Mouse (Mus musculus) stomach, postnatal 0 days (tissue): Measurements from ENCODE around the gene Ggnbp2. TPM values are rescaled to one million over a fixed set of nuclear protein-coding genes. Genes with fewer than 3 reads are reported as not detected.

ENCODE experiments used
- ATAC-seq: fragments of 200-750 bp; cut with Nextera tagmentation; 2 replicates; pipeline ENCODE4 v1.8.0; 2017; ENCODE audit not compliant: low FRiP score, low TSS enrichment
- DNase-seq: peaks from one replicate; pipeline ENCODE4 v3.0.0-alpha.2; 2016; ENCODE audit warnings: low spot score
- H3K27ac ChIP-seq: fragments of 300-500 bp; sonication (generic); replicated peaks from 2 replicates; pipeline ENCODE4 v1.5.1; 2014; ENCODE audit warnings: mild to moderate bottlenecking, control low read depth
- H3K27me3 ChIP-seq: fragments of 300-500 bp; sonication (generic); 2 replicates; pipeline ENCODE4 v1.6.1; 2014; ENCODE audit warnings: low read length; ENCODE audit not compliant: control insufficient read depth, insufficient read depth
- H3K36me3 ChIP-seq: fragments of 300-500 bp; sonication (generic); 2 replicates; pipeline ENCODE4 v1.6.1; 2014; ENCODE audit warnings: low read length, mixed read lengths; ENCODE audit not compliant: control insufficient read depth, insufficient read depth
- H3K4me1 ChIP-seq: fragments of 300-500 bp; sonication (generic); replicated peaks from 2 replicates; pipeline ENCODE4 v1.6.1; 2014; ENCODE audit warnings: antibody characterized with exemption; ENCODE audit not compliant: control insufficient read depth, insufficient read depth
- H3K4me2 ChIP-seq: fragments of 300-500 bp; sonication (generic); replicated peaks from 2 replicates; pipeline ENCODE4 v1.6.1; 2014; ENCODE audit warnings: low read depth, mild to moderate bottlenecking, control low read depth, moderate library complexity
- H3K4me3 ChIP-seq: fragments of 300-500 bp; sonication (generic); 2 replicates; pipeline ENCODE4 v1.5.1; 2014; ENCODE audit warnings: low read depth, low read length, control low read depth
- H3K9ac ChIP-seq: fragments of 300-500 bp; sonication (generic); 2 replicates; pipeline ENCODE4 v1.6.1; 2014; ENCODE audit warnings: mild to moderate bottlenecking, low read length, control low read depth, mixed read lengths
- H3K9me3 ChIP-seq: fragments of 300-500 bp; sonication (generic); 2 replicates; pipeline ENCODE4 v1.6.1; 2016; ENCODE audit warnings: low read length; ENCODE audit not compliant: control insufficient read depth
- CTCF ChIP-seq: IDR thresholded peaks from 2 replicates; pipeline ENCODE4 v1.5.1; 2016; ENCODE audit warnings: antibody characterized with exemption, low read depth, mild to moderate bottlenecking, moderate library complexity
- EP300 ChIP-seq: optimal IDR thresholded peaks from 2 replicates; pipeline ENCODE3; 2016; ENCODE audit warnings: antibody characterized with exemption
- WGBS: fragments of 180-500 bp; shearing (Covaris S2); extraction: QIAGEN DNeasy Blood & Tissue Kit; methylation state at CpG from one replicate; pipeline ENCODE4 v1.1.7; 2014; 5-methylcytosine and 5-hydroxymethylcytosine counted together
- polyA plus RNA-seq: library from polyadenylated mRNA; unstranded; fragments of >200 nt; fragmentation: Nextera tagmentation; extraction: Ambion mirVana; gene quantifications from 2 replicates; pipeline ENCODE4 v1.2.1, GENCODE M21; 2015

The Ggnbp2 gene
- polyA plus RNA-seq, 1 experiment from 2014 or later, result 40.6 TPM

DNA sequence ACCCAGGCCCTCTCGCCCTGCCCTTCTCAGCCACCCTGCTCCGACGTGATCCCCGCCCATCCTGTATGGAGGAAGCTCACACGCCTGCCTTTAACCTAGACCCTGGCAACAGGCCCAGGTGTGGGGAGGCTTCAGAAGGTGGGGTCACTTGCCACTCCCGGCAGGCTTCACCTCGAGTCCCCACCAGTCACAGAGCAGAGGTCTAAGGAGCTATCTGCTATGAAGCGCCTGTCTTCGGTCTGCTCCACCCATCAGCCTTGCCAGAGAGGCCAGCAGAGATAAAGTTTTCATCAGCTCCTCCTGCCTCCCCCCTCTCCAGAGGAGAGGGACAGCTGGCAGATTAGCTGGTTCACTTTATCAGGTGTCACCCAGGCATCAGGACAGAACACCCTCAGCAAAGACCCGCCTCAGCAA, 47.1 kb downstream of the Ggnbp2 start:
- Histone ChIP-seq H3K9me3 (no peaks in the 10 kb centered on the region), H3K27me3 (no peaks in the 10 kb centered on the region), H3K27ac (no peak overlapping the region), H3K9ac (0 out of 2 replicates have a peak overlapping the region, but pooled peaks have one; percentile 13), H3K4me2 (no peak overlapping the region), H3K4me3 (no peak overlapping the region), H3K36me3 (no peaks in the 10 kb centered on the region), H3K4me1 (peaks cover 2% of the 10 kb centered on the region)
- TF ChIP-seq CTCF, result no peak
- TF ChIP-seq EP300, result no peak
- ATAC-seq (no peak), DNase-seq (peak; percentile 65)
- WGBS, result 31% methylated on average over 10 of the region's 10 CpGs

DNA sequence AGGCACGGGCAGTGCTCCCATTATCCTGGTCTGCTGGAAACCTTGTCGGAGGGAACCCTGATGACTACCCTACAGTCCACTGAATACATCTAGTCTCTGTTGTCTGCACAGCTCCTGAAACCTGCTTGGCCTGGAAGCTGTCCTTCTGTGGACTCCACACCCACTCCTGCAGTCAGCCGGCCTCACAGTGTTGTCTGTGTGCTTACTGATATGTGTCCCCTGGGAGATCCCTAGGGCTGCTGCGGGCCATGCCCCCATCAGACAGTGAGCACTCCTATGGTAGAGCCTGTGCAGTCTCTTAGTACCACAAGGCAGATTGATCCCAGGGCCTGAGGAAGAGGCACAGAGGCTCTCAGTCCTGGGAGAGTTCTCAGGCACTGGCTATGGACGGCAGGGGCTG, 48.1 kb downstream of the Ggnbp2 start:
- Histone ChIP-seq H3K4me1 (no peaks in the 10 kb centered on the region; the same call in 1 of the 2 replicates), H3K36me3 (no peaks in the 10 kb centered on the region), H3K4me2 (no peak overlapping the region), H3K27ac (no peak overlapping the region), H3K4me3 (no peak overlapping the region), H3K9ac (no peak overlapping the region), H3K27me3 (no peaks in the 10 kb centered on the region), H3K9me3 (no peaks in the 10 kb centered on the region)
- TF ChIP-seq CTCF, result no peak
- TF ChIP-seq EP300, result no peak
- ATAC-seq (no peak), DNase-seq (no peak)
- WGBS, result 79% methylated on average over 4 of the region's 5 CpGs

GRCm38 (mm10) chr11:84821131-84821770, 49.4 kb downstream of the Ggnbp2 start:
- Histone ChIP-seq H3K4me1 (no peaks in the 10 kb centered on the region; the same call in 1 of the 2 replicates), H3K36me3 (no peaks in the 10 kb centered on the region), H3K27ac (no peak overlapping the region), H3K9me3 (no peaks in the 10 kb centered on the region), H3K9ac (no peak overlapping the region), H3K27me3 (no peaks in the 10 kb centered on the region), H3K4me3 (no peak overlapping the region), H3K4me2 (no peak overlapping the region)
- 88% methylated on average over 9 of the region's 9 CpGs for whole genome bisulfite sequencing
- no peak for ATAC-seq
- TF ChIP-seq EP300 (no peak), CTCF (no peak)
- DNase-seq, result no peak

DNA sequence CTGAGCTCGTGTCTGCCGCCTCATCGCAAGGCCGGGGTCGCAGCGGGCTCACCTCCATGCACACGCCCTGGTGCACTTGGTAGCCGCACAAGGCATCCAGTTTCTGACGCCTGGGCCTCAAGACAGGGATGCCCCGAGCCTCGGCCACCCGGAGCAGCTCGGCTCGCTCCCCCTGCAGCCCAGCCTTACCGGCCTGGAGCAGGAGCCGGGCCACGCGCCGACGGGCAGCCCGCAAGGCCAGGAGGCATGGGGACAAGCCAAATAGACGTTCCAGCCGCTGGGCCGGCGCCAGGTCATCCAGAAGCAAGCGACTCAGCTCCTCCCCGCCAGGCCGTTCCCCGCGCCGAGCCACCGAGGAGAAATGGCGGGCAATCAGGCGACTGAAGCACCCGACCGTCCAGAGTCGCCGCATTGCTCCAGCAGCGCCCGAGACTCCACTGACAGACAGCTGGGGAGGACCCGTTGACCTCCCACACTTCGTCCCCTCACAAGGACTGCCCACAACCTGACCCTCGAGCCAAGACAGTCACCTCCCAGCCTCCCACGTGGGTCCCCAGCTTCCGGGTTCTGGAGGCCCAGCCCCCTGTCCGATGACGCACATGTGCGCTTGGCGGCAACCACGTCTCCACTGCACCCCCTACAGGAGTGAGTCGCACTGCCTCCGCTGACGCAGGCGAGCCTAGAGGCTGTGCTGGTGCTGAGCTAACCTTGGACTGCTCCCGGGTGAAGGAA, 51.5 kb downstream of the Ggnbp2 start, which contains the start of gene Mrm1:
Gene Mrm1, minus strand, starts transcription at position 555 of the 732 bp plus-strand sequence.
- Histone ChIP-seq H3K4me1 (no peaks in the 10 kb centered on the region; the same call in 1 of the 2 replicates), H3K9me3 (no peaks in the 10 kb centered on the region), H3K9ac (peak within 1 kb of the TSS; percentile 78), H3K27me3 (no peaks in the 10 kb centered on the region), H3K36me3 (no peaks in the 10 kb centered on the region), H3K27ac (peak within 1 kb of the TSS; percentile 95), H3K4me2 (peak within 1 kb of the TSS; percentile 100), H3K4me3 (peak within 1 kb of the TSS; percentile 73)
- WGBS, result under 1% methylated on average over 49 of the region's 55 CpGs
- DNase-seq (peak; percentile 97), ATAC-seq (peak; percentile 93)
- TF ChIP-seq CTCF, result peak; percentile 96
- no peak for TF ChIP-seq EP300

DNA sequence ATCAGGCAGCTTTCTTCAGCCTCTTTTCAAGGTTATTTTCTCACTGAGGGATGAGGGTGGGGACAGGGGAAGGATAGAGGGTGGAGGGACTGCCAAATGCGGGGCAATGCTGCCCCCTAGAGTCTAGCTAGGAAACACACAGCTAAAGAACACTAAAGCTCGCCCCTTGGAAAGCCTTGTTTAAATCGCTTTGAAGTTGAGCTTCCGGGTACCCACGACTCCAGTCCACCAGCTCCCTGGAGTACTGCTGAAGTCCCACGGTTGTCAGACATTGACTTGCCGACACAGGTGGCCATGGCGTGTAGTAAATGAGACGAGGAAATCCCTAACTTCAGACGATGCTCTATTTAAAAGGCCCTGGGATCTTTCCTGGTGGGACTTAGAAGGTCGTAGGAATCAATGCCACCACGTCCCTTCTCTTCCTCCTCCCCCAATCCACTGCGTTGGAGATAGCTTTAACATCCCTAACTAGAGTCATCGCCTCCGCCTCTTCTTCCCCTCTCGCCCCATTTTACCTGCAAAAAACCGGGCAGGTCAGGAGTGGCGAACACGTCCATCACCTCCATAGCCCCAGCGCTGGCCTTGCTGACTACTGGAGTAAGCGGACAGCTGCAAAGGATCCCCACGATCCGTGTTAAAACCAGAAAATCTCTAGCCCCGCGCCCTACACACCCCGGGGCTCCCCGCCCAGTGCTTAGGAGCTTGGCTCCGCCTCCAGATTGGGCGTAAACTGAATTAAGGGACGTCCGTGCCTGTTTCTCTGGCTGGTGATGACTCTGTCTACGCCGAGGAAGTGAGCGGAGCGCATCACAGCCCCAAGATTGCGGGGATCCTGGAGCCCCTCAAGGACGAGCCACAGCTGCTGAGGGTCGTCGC, 52.3 kb downstream of the Ggnbp2 start:
- H3K4me1 ChIP-seq, result no peaks in the 10 kb centered on the region; the same call in 1 of the 2 replicates
- DNase-seq (peak; percentile 78), ATAC-seq (peak; percentile 62)
- peak; percentile 88 for TF ChIP-seq CTCF
- no peak for TF ChIP-seq EP300
- under 1% methylated on average over 39 of the region's 39 CpGs for WGBS
- no peaks in the 10 kb centered on the region for H3K9me3 ChIP-seq
- H3K4me3 ChIP-seq, result peak overlapping the region; percentile 73
- no peaks in the 10 kb centered on the region for H3K36me3 ChIP-seq
- peak overlapping the region; percentile 100 for H3K4me2 ChIP-seq
- peak overlapping the region; percentile 95 for H3K27ac ChIP-seq
- no peaks in the 10 kb centered on the region for H3K27me3 ChIP-seq
- peak overlapping the region; percentile 78 for H3K9ac ChIP-seq
